24 mouse cellular contexts compared by ENCODE assay signal in genomic region chr10:58385629-58386028, GRCm38 (mm10).
A peak's percentile ranks its signal among the peaks of the same experiment; 100 is the strongest.
DNase-seq lines count a peak whose midpoint lies in the region; ATAC-seq lines count a peak whose summit lies in the region.
"Had no signal": no experiment of that assay in that cellular context is flagged by ENCODE, and none has a peak within 500 bp of the region (broad histone marks: within the 10 kb centered on the region; RNA-seq: fewer than 3 reads in every experiment).

No protein-coding gene starts in this region.

- no peak overlapping the region for H3K4me2 ChIP-seq in lung, embryonic 16.5 days (ENCODE audit: low read depth, low read length)
- H3K4me2 ChIP-seq: midbrain, embryonic 15.5 days had no signal

- H3K4me3 ChIP-seq in lung, embryonic 16.5 days (ENCODE audit: low read length) = no peak overlapping the region
- H3K4me3 ChIP-seq: midbrain, embryonic 15.5 days had no signal

- peak; percentile 70 for DNase-seq in cerebellum, adult 9-10 months
- DNase-seq in cerebellum, postnatal 25 days = no peak
- DNase-seq in frontal cortex, adult 2 months (ENCODE audit: extremely low spot score in 1 of 2, low spot score in 1 of 2) = no peak
- no peak for DNase-seq in lung, postnatal 25 days (ENCODE audit: low spot score)
- no peak for DNase-seq in urinary bladder, postnatal 25 days (ENCODE audit: low spot score)
- DNase-seq: adrenal gland, postnatal 10 days; cerebellum, adult 11-12 months; cerebellum, postnatal 14 days; gastrocnemius, postnatal 10 days; heart, postnatal 14 days; kidney, adult 18-20 months; kidney, postnatal 36 days; layer of hippocampus, postnatal 36 days; liver; lung, adult 2 months; right cerebral cortex, adult 18-20 months; spleen, adult 18-20 months; thymus, postnatal 14 days had no signal

- 80% methylated on average over 5 of the region's 5 CpGs for WGBS in lung, embryonic 16.5 days

- no peaks in the 10 kb centered on the region for H3K27me3 ChIP-seq in lung, embryonic 16.5 days (ENCODE audit: control insufficient read depth, insufficient read depth, low read depth, low read length)
- H3K27me3 ChIP-seq: midbrain, embryonic 15.5 days had no signal

- 0 out of 2 replicates have a peak overlapping the region, but pooled peaks have one; percentile 28 for H3K27ac ChIP-seq in lung, embryonic 16.5 days (ENCODE audit: low read length)
- H3K27ac ChIP-seq: liver, embryonic 14.5 days; midbrain, embryonic 15.5 days had no signal

- H3K4me1 ChIP-seq in lung, embryonic 16.5 days (replicated peaks; ENCODE audit: control insufficient read depth, insufficient read depth, low read length) = peaks cover 34% of the 10 kb centered on the region

- H3K9me3 ChIP-seq in lung, embryonic 16.5 days (ENCODE audit: control insufficient read depth, low read length) = no peaks in the 10 kb centered on the region
- H3K9me3 ChIP-seq: G1E; midbrain, embryonic 15.5 days had no signal

- 0 out of 2 replicates have a peak, but pooled peaks have one; percentile 2 for ATAC-seq in frontal cortex, adult (ENCODE audit: low TSS enrichment)
- ATAC-seq in lung, embryonic 16.5 days (ENCODE audit: low read depth) = no peak
- ATAC-seq: hindbrain, embryonic 16.5 days; midbrain, embryonic 15.5 days had no signal

- H3K9ac ChIP-seq in lung, embryonic 16.5 days (ENCODE audit: low read length) = no peak overlapping the region
- H3K9ac ChIP-seq: liver, embryonic 14.5 days; midbrain, embryonic 15.5 days had no signal

- no peaks in the 10 kb centered on the region for H3K36me3 ChIP-seq in lung, embryonic 16.5 days (ENCODE audit: control insufficient read depth, insufficient read depth, low read length)
- H3K36me3 ChIP-seq: midbrain, embryonic 15.5 days had no signal
